Mouse (Mus musculus) liver, embryonic 14 days (tissue): ENCODE data around the gene Cd300ld4. TPM values are rescaled to one million over a fixed set of nuclear protein-coding genes. Genes with fewer than 3 reads are reported as not detected.

Experiments
- polyA plus RNA-seq: library from polyadenylated mRNA; depleted of rRNA; stranded (reverse); fragments of >200 nt; gene quantifications from 2 replicates; pipeline ENCODE4 v1.2.3, GENCODE M21; 2012; rRNA removed

The Cd300ld4 gene
- 0.07 TPM in 1 of 2 replicates, not detected in the other for polyA plus RNA-seq

DNA sequence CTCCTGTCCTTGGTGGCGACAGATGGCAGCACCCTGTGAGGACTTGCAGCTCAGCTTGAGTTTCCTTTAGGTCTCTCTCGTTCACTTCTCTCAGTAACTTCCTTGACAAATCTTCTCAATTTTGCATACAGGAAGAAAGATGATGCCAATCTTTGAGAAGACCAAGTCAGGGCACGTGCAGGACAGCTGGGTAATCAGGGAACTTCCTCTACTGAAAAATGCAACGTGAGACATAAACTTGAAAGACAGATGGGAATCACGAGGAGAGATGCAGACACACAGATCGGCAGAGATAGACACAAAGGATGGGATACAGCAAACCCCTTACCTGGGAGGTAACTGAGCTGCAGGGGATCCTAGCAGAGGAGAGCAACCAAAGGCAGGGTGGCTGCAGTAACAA, at the start of gene Cd300ld4:
TSS of gene Cd300ld4 (minus strand) at position 101 of the 400 bp plus-strand sequence.

DNA sequence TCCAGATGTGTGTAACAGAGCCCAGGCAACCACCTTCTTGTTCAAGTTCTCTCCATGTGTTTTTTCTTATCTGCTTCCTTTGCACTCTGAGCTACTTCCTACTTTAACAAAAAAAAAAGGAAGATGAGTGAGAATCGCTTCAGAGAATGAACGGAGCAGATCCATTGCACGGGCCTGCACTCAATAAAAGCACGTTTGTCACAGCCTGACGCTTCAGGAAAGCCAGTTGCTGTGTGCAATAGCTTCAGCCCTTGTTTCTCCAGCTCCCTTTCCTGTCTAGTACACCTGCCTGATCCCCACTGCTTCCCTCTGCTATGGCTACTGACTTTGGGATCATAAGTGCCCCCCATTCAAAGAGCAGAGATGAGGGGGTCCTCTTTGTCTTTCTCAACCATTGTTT, 35.3 kb upstream of the Cd300ld4 start, which contains the start of gene Cd300e:
TSS of gene Cd300e (minus strand) at position 101 of the 400 bp plus-strand sequence.

GRCm38 (mm10) chr11:115048259-115048658, 21.4 kb upstream of the Cd300ld4 start, which contains the start of gene Cd300ld3:
Cd300ld3 (minus strand) TSS chr11:115048409.

DNA sequence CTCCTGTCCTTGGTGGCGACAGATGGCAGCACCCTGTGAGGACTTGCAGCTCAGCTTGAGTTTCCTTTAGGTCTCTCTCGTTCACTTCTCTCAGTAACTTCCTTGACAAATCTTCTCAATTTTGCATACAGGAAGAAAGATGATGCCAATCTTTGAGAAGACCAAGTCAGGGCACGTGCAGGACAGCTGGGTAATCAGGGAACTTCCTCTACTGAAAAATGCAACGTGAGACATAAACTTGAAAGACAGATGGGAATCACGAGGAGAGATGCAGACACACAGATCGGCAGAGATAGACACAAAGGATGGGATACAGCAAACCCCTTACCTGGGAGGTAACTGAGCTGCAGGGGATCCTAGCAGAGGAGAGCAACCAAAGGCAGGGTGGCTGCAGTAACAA, 10.9 kb upstream of the Cd300ld4 start, which contains the start of gene Cd300ld5:
TSS of gene Cd300ld5 (minus strand) at position 101 of the 400 bp plus-strand sequence.

DNA sequence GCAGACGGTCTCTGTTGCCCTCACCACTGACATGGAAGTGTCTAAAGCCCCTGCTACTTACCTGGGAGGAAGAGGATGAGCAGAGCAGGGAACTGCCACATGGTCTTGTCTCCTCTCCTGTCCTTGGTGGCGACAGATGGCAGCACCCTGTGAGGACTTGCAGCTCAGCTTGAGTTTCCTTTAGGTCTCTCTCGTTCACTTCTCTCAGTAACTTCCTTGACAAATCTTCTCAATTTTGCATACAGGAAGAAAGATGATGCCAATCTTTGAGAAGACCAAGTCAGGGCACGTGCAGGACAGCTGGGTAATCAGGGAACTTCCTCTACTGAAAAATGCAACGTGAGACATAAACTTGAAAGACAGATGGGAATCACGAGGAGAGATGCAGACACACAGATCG, 10.7 kb downstream of the Cd300ld4 start, which contains the start of gene Cd300ld2:
TSS of gene Cd300ld2 (minus strand) at position 101 of the 400 bp plus-strand sequence.

DNA sequence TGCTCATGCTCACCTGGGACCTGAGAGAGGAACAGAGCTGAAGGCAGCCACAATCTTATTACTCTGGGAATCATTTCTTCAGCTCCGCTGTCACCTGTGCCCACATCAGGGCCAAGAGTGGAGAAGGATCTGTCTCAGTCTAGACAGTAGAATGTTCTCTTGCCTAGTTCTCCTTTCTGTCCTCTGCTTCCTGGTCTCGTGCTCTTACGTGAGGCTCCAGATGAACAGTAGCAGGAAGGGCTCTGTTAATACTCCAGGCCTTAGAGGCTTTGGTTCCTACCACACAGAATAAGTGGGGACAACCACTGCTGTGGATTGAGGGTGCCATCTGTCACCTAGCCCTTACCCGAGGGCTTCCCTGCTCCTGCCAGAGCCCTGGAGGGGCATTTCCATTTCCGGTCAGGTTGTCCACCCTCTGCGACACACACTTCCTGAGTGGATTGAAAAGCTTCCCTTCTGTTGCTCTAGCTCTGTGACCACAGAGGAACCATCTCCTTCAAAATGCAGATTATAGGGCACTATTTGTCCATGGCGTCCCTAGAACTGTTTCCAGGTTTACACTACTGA, 25.3 kb downstream of the Cd300ld4 start, which contains the start of gene Cd300c2:
TSS of gene Cd300c2 (minus strand) at position 407 of the 567 bp plus-strand sequence.

GRCm38 (mm10) chr11:114989793-114990192, 37.0 kb downstream of the Cd300ld4 start, which contains the start of gene Cd300ld:
Cd300ld (minus strand) TSS chr11:114989922.

Other genes with a start within 250 kb of the Cd300ld4 start
- gene Btbd17, start 231.1 kb downstream of the Cd300ld4 start, polyA plus RNA-seq = 0.07 TPM in 1 of 2 replicates, not detected in the other
- not detected in 2 replicates for gene Gpr142, start 228.1 kb downstream of the Cd300ld4 start, polyA plus RNA-seq
- gene Gprc5c, start 175.9 kb downstream of the Cd300ld4 start, polyA plus RNA-seq = 4.4 and 5.2 TPM in 2 replicates
- gene Cd300a, start 137.0 kb downstream of the Cd300ld4 start, polyA plus RNA-seq = 1.9 and 2.8 TPM in 2 replicates
- gene Cd300lb, start 92.6 kb downstream of the Cd300ld4 start, polyA plus RNA-seq = 0.56 and 0.58 TPM in 2 replicates
- 0.08 and 0.09 TPM in 2 replicates for gene Cd300c, start 57.9 kb downstream of the Cd300ld4 start, polyA plus RNA-seq
- 0.85 and 1.1 TPM in 2 replicates for gene Cd300ld, start 37.1 kb downstream of the Cd300ld4 start, polyA plus RNA-seq
- gene Cd300c2, start 25.1 kb downstream of the Cd300ld4 start, polyA plus RNA-seq = 4.0 and 6.0 TPM in 2 replicates
- gene Cd300ld2, start 10.8 kb downstream of the Cd300ld4 start, polyA plus RNA-seq = not detected in 2 replicates
- gene Cd300ld5, start 10.8 kb upstream of the Cd300ld4 start, polyA plus RNA-seq = 0.06 and 0.15 TPM in 2 replicates
- gene Cd300ld3, start 21.4 kb upstream of the Cd300ld4 start, polyA plus RNA-seq = 0.53 and 0.97 TPM in 2 replicates
- gene Cd300e, start 35.2 kb upstream of the Cd300ld4 start, polyA plus RNA-seq = 0.50 and 0.73 TPM in 2 replicates
- 1.6 and 1.8 TPM in 2 replicates for gene Rab37, start 64.4 kb upstream of the Cd300ld4 start, polyA plus RNA-seq
- 1.7 and 2.1 TPM in 2 replicates for gene Cd300lf, start 107.0 kb upstream of the Cd300ld4 start, polyA plus RNA-seq
- 37.4 and 43.9 TPM in 2 replicates for gene Slc9a3r1, start 136.3 kb upstream of the Cd300ld4 start, polyA plus RNA-seq
- 1.2 and 1.7 TPM in 2 replicates for gene Tmem104, start 160.5 kb upstream of the Cd300ld4 start, polyA plus RNA-seq
- gene Nat9, start 160.8 kb upstream of the Cd300ld4 start, polyA plus RNA-seq = 7.6 and 9.0 TPM in 2 replicates
- 0.12 and 0.20 TPM in 2 replicates for gene Grin2c, start 240.2 kb upstream of the Cd300ld4 start, polyA plus RNA-seq